Mouse (Mus musculus): ENCODE data around the gene B430305J03Rik. TPM values are rescaled to one million over a fixed set of nuclear protein-coding genes. Genes with fewer than 3 reads are reported as not detected.

Gene B430305J03Rik
- polyA plus RNA-seq, 1 experiment: 0.09 TPM

DNA sequence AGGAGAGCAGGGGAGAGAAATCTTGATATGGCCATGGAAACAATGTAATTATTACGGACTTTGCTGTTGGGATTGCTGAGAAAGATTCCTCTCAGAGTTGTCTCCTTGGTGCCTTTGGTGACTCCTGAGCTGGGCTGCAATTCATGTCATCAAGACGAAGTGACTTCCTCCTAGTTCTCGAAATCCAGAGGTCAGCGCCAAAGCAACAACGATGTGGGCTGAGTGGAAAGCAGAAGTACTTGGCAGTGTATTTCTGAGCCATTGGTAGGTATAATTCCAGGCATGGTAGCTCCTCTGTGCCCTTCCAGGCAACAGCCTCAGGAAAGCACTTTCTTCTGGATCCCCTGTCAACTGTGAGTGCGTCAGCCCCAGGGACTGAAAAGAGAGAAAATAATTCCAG, 44.1 kb downstream of the B430305J03Rik start:
- Histone ChIP-seq H3K27me3 (ENCODE audit: control insufficient read depth, insufficient read depth, low read length) (no peaks in the 10 kb centered on the region), H3K4me1 (ENCODE audit: control insufficient read depth, insufficient read depth, insufficient read length, low read length) (no peaks in the 10 kb centered on the region), H3K36me3 (ENCODE audit: control insufficient read depth, insufficient read depth, low read length) (no peaks in the 10 kb centered on the region), H3K4me3 (ENCODE audit: low read depth, low read length) (no peak overlapping the region), H3K27ac (ENCODE audit: insufficient read depth, low read depth, low read length) (no peak overlapping the region)
- WGBS: 77% methylated on average over 6 of the region's 6 CpGs
- TF ChIP-seq POLR2A (IDR thresholded peaks at IDR 0.05; ENCODE audit: low read depth, low read length) (no peak), CTCF (IDR thresholded peaks at IDR 0.05; ENCODE audit: extremely low read depth, insufficient read length, insufficient replicate concordance, low read depth, low read length) (no peak)

- Histone ChIP-seq H3K36me3 (ENCODE audit: control insufficient read depth, insufficient read depth, low read length) (no peaks in the 10 kb centered on the region), H3K27ac (ENCODE audit: insufficient read depth, low read depth, low read length) (no peak overlapping the region), H3K4me3 (ENCODE audit: low read depth, low read length) (no peak overlapping the region), H3K4me1 (ENCODE audit: control insufficient read depth, insufficient read depth, insufficient read length, low read length) (no peaks in the 10 kb centered on the region), H3K27me3 (ENCODE audit: control insufficient read depth, insufficient read depth, low read length) (no peaks in the 10 kb centered on the region)
- 87% methylated on average over 2 of the region's 2 CpGs for WGBS
- no peak for TF ChIP-seq CTCF (IDR thresholded peaks at IDR 0.05; ENCODE audit: extremely low read depth, insufficient read length, insufficient replicate concordance, low read depth, low read length)
- no peak for TF ChIP-seq POLR2A (IDR thresholded peaks at IDR 0.05; ENCODE audit: low read depth, low read length)
Observed at GRCm38 (mm10) chr3:61320031-61320430, 45.7 kb downstream of the B430305J03Rik start.

GRCm38 (mm10) chr3:61315002-61315401, 50.7 kb downstream of the B430305J03Rik start:
- Histone ChIP-seq H3K4me3 (ENCODE audit: low read depth, low read length) (no peak overlapping the region), H3K27me3 (ENCODE audit: control insufficient read depth, insufficient read depth, low read length) (no peaks in the 10 kb centered on the region), H3K27ac (ENCODE audit: insufficient read depth, low read depth, low read length) (no peak overlapping the region), H3K4me1 (ENCODE audit: control insufficient read depth, insufficient read depth, insufficient read length, low read length) (no peaks in the 10 kb centered on the region), H3K36me3 (ENCODE audit: control insufficient read depth, insufficient read depth, low read length) (no peaks in the 10 kb centered on the region)
- TF ChIP-seq POLR2A (IDR thresholded peaks at IDR 0.05; ENCODE audit: low read depth, low read length): no peak
- TF ChIP-seq CTCF (IDR thresholded peaks at IDR 0.05; ENCODE audit: extremely low read depth, insufficient read length, insufficient replicate concordance, low read depth, low read length): no peak
- WGBS: 21% methylated on average over 2 of the region's 2 CpGs

Other genes starting within 250 kb of the B430305J03Rik start
- gene Rap2b, start 4.3 kb downstream of the B430305J03Rik start, polyA plus RNA-seq (2012; rRNA removed): 2.3 and 5.0 TPM in 2 replicates